Mouse (Mus musculus): ENCODE measurements at regions not wholly inside any gene's neighbourhood (a gene's known extent, or its start where the extent isn't known, plus 50 kb on each side); places are given as distances from the start of the nearest gene placed in this dataset.

GRCm38 (mm10) chr15:38159161-38159560, 733.8 kb downstream of the 4930447A16Rik start:
- Histone ChIP-seq H3K4me1 (ENCODE audit: insufficient read depth) (no peaks in the 10 kb centered on the region), H3K9ac (no peak overlapping the region), H3K36me3 (ENCODE audit: insufficient read depth) (no peaks in the 10 kb centered on the region), H3K27ac (ENCODE audit: low read depth, low read length) (no peak overlapping the region), H3K27me3 (ENCODE audit: insufficient read depth, low read length) (no peaks in the 10 kb centered on the region), H3K4me2 (ENCODE audit: low read depth) (no peak overlapping the region), H3K9me3 (ENCODE audit: low read length) (no peaks in the 10 kb centered on the region), H3K4me3 (ENCODE audit: low read depth, low read length) (no peak overlapping the region)
- TF ChIP-seq CTCF (IDR thresholded peaks at IDR 0.05; ENCODE audit: low read depth), result no peak
- ATAC-seq (peak; percentile 56; the same call in 1 of the 2 replicates), DNase-seq (no peak)
- WGBS, result 36% methylated on average over 2 of the region's 2 CpGs

GRCm38 (mm10) chr15:38163721-38164120, 738.4 kb downstream of the 4930447A16Rik start:
- H3K36me3 ChIP-seq (ENCODE audit: insufficient read depth), result no peaks in the 10 kb centered on the region
- 43% methylated on average over 6 of the region's 6 CpGs for WGBS
- no peak for TF ChIP-seq CTCF (IDR thresholded peaks at IDR 0.05; ENCODE audit: low read depth)
- DNase-seq, result peak; percentile 26
- H3K4me2 ChIP-seq (ENCODE audit: low read depth), result no peak overlapping the region
- H3K9me3 ChIP-seq (ENCODE audit: low read length), result no peaks in the 10 kb centered on the region
- H3K9ac ChIP-seq, result no peak overlapping the region
- no peaks in the 10 kb centered on the region for H3K4me1 ChIP-seq (ENCODE audit: insufficient read depth)
- H3K27me3 ChIP-seq (ENCODE audit: insufficient read depth, low read length), result no peaks in the 10 kb centered on the region
- H3K4me3 ChIP-seq (ENCODE audit: low read depth, low read length), result no peak overlapping the region
- no peak overlapping the region for H3K27ac ChIP-seq (ENCODE audit: low read depth, low read length)
- ATAC-seq, result peak; percentile 14; the same call in 1 of the 2 replicates

- 95% methylated on average over 1 of the region's 1 CpGs for WGBS
- TF ChIP-seq CTCF (IDR thresholded peaks at IDR 0.05; ENCODE audit: low read depth), result no peak
- no peak for DNase-seq
- Histone ChIP-seq H3K9me3 (ENCODE audit: low read length) (no peaks in the 10 kb centered on the region), H3K4me1 (ENCODE audit: insufficient read depth) (no peaks in the 10 kb centered on the region), H3K4me2 (ENCODE audit: low read depth) (no peak overlapping the region), H3K27ac (ENCODE audit: low read depth, low read length) (no peak overlapping the region), H3K9ac (no peak overlapping the region), H3K36me3 (ENCODE audit: insufficient read depth) (no peaks in the 10 kb centered on the region), H3K27me3 (ENCODE audit: insufficient read depth, low read length) (no peaks in the 10 kb centered on the region), H3K4me3 (ENCODE audit: low read depth, low read length) (no peak overlapping the region)
- ATAC-seq, result no peak
Observed at GRCm38 (mm10) chr15:38164848-38165247, 739.5 kb downstream of the 4930447A16Rik start.

GRCm38 (mm10) chr15:38165881-38166445, 740.6 kb downstream of the 4930447A16Rik start:
- Histone ChIP-seq H3K9ac (no peak overlapping the region), H3K27ac (ENCODE audit: low read depth, low read length) (no peak overlapping the region), H3K27me3 (ENCODE audit: insufficient read depth, low read length) (no peaks in the 10 kb centered on the region), H3K4me2 (ENCODE audit: low read depth) (no peak overlapping the region), H3K4me3 (ENCODE audit: low read depth, low read length) (no peak overlapping the region), H3K9me3 (ENCODE audit: low read length) (no peaks in the 10 kb centered on the region), H3K4me1 (ENCODE audit: insufficient read depth) (no peaks in the 10 kb centered on the region), H3K36me3 (ENCODE audit: insufficient read depth) (no peaks in the 10 kb centered on the region)
- 66% methylated on average over 7 of the region's 7 CpGs for WGBS
- DNase-seq (no peak), ATAC-seq (no peak; the same call in 1 of the 2 replicates)
- no peak for TF ChIP-seq CTCF (IDR thresholded peaks at IDR 0.05; ENCODE audit: low read depth)

- Histone ChIP-seq H3K27me3 (ENCODE audit: insufficient read depth, low read length) (no peaks in the 10 kb centered on the region), H3K27ac (ENCODE audit: low read depth, low read length) (no peak overlapping the region), H3K9me3 (ENCODE audit: low read length) (no peaks in the 10 kb centered on the region), H3K9ac (no peak overlapping the region), H3K4me1 (ENCODE audit: insufficient read depth) (no peaks in the 10 kb centered on the region), H3K36me3 (ENCODE audit: insufficient read depth) (no peaks in the 10 kb centered on the region), H3K4me3 (ENCODE audit: low read depth, low read length) (no peak overlapping the region), H3K4me2 (ENCODE audit: low read depth) (no peak overlapping the region)
- no peak for DNase-seq
- ATAC-seq, result no peak
- no peak for TF ChIP-seq CTCF (IDR thresholded peaks at IDR 0.05; ENCODE audit: low read depth)
- 96% methylated on average over 5 of the region's 5 CpGs for WGBS
Observed at GRCm38 (mm10) chr15:38166476-38166875, 741.1 kb downstream of the 4930447A16Rik start.

GRCm38 (mm10) chr15:38167618-38168152, 742.3 kb downstream of the 4930447A16Rik start:
- H3K4me3 ChIP-seq (ENCODE audit: low read depth, low read length), result no peak overlapping the region
- no peaks in the 10 kb centered on the region for H3K9me3 ChIP-seq (ENCODE audit: low read length)
- WGBS, result 75% methylated on average over 7 of the region's 7 CpGs
- no peaks in the 10 kb centered on the region for H3K27me3 ChIP-seq (ENCODE audit: insufficient read depth, low read length)
- H3K4me1 ChIP-seq (ENCODE audit: insufficient read depth), result no peaks in the 10 kb centered on the region
- no peak overlapping the region for H3K27ac ChIP-seq (ENCODE audit: low read depth, low read length)
- ATAC-seq (no peak), DNase-seq (no peak)
- no peak overlapping the region for H3K9ac ChIP-seq
- H3K36me3 ChIP-seq (ENCODE audit: insufficient read depth), result no peaks in the 10 kb centered on the region
- H3K4me2 ChIP-seq (ENCODE audit: low read depth), result no peak overlapping the region
- no peak for TF ChIP-seq CTCF (IDR thresholded peaks at IDR 0.05; ENCODE audit: low read depth)

GRCm38 (mm10) chr15:38169191-38169590, 743.8 kb downstream of the 4930447A16Rik start:
- no peak overlapping the region for H3K4me2 ChIP-seq (ENCODE audit: low read depth)
- no peak overlapping the region for H3K4me3 ChIP-seq (ENCODE audit: low read depth, low read length)
- H3K9me3 ChIP-seq (ENCODE audit: low read length), result no peaks in the 10 kb centered on the region
- DNase-seq (no peak), ATAC-seq (no peak)
- H3K27me3 ChIP-seq (ENCODE audit: insufficient read depth, low read length), result no peaks in the 10 kb centered on the region
- no peaks in the 10 kb centered on the region for H3K36me3 ChIP-seq (ENCODE audit: insufficient read depth)
- no peak overlapping the region for H3K27ac ChIP-seq (ENCODE audit: low read depth, low read length)
- no peak overlapping the region for H3K9ac ChIP-seq
- TF ChIP-seq CTCF (IDR thresholded peaks at IDR 0.05; ENCODE audit: low read depth), result no peak
- no peaks in the 10 kb centered on the region for H3K4me1 ChIP-seq (ENCODE audit: insufficient read depth)
- WGBS, result 91% methylated on average over 8 of the region's 8 CpGs
